Mouse (Mus musculus) MEL (cell line): ENCODE measurements around the gene Egfr. TPM values are rescaled to one million over a fixed set of nuclear protein-coding genes. Genes with fewer than 3 reads are reported as not detected.

Experiments used
- DNase-seq: peaks from one replicate; pipeline ENCODE4 v3.0.0; 2011; ENCODE audit warnings: low read depth, low spot score
- H3K27ac ChIP-seq: 2 replicates; pipeline ENCODE4 v1.5.1; 2012; ENCODE audit warnings: low read depth, mild to moderate bottlenecking, control low read depth, low read length, moderate library complexity; ENCODE audit not compliant: control insufficient read depth
- H3K27me3 ChIP-seq, 2 experiments: fragments of 150-350 bp in 1 of 2; sonication (generic) in 1 of 2; 2 replicates each; pipeline ENCODE4 v1.6.1; 2012; ENCODE audit warnings: low read length in 2 of 2, mild to moderate bottlenecking in 2 of 2, improper control_type of control experiment in 1 of 2, moderate library complexity in 1 of 2; ENCODE audit not compliant: insufficient read depth in 2 of 2, control insufficient read depth in 1 of 2
- H3K36me3 ChIP-seq, 2 experiments: 2 replicates each; pipeline ENCODE4 v1.6.1; 2012 to 2014; ENCODE audit warnings: low read length in 2 of 2, improper control_type of control experiment in 1 of 2, inconsistent platforms in 1 of 2, mild to moderate bottlenecking in 1 of 2; ENCODE audit not compliant: insufficient read depth in 2 of 2, control insufficient read depth in 1 of 2
- H3K4me1 ChIP-seq, 2 experiments: fragments of 150-350 bp in 1 of 2; sonication (generic) in 1 of 2; 2 replicates each; pipeline ENCODE4 v1.6.1; 2012; ENCODE audit warnings: low read length in 2 of 2, improper control_type of control experiment in 1 of 2, mild to moderate bottlenecking in 1 of 2; ENCODE audit not compliant: insufficient read depth in 2 of 2, control insufficient read depth in 1 of 2
- H3K4me3 ChIP-seq, 2 experiments: fragments of 150-350 bp in 1 of 2; sonication (generic) in 1 of 2; 2 replicates each; pipeline ENCODE4 v1.5.1; 2012; ENCODE audit warnings: low read depth in 2 of 2, low read length in 2 of 2, mild to moderate bottlenecking in 2 of 2, moderate library complexity in 2 of 2, control low read depth in 1 of 2, improper control_type of control experiment in 1 of 2; ENCODE audit not compliant: control insufficient read depth in 1 of 2, insufficient read depth in 1 of 2
- H3K79me2 ChIP-seq: 2 replicates; pipeline ENCODE4 v1.6.1; 2012; ENCODE audit warnings: mild to moderate bottlenecking, low read length, moderate library complexity; ENCODE audit not compliant: control insufficient read depth, poor library complexity, insufficient read depth
- H3K9ac ChIP-seq: 2 replicates; pipeline ENCODE4 v1.6.1; 2012; ENCODE audit warnings: low read depth, mild to moderate bottlenecking, control low read depth, low read length, moderate library complexity; ENCODE audit not compliant: control insufficient read depth, poor library complexity, severe bottlenecking
- H3K9me3 ChIP-seq: fragments of 150-350 bp; sonication (generic); replicated peaks from 2 replicates; pipeline ENCODE4 v1.6.1; 2012; ENCODE audit warnings: mild to moderate bottlenecking, low read length, improper control_type of control experiment, moderate library complexity; ENCODE audit not compliant: insufficient read depth
- CHD1 ChIP-seq: IDR thresholded peaks from 2 replicates; pipeline ENCODE4 v1.6.1; 2012; ENCODE audit warnings: low read depth, mild to moderate bottlenecking, inconsistent platforms, low read length, improper control_type of control experiment
- CHD2 ChIP-seq: IDR thresholded peaks from 2 replicates; pipeline ENCODE4 v1.6.1; 2011; ENCODE audit warnings: low read length, improper control_type of control experiment
- CTCF ChIP-seq, 3 experiments: IDR thresholded peaks in 2 of 3; conservative IDR thresholded peaks in 1 of 3; 2 replicates each; pipeline ENCODE4 v1.5.1; 2011 to 2012; ENCODE audit warnings: low read length in 3 of 3, low read depth in 2 of 3, mild to moderate bottlenecking in 2 of 3, improper control_type of control experiment in 1 of 3, inconsistent platforms in 1 of 3, mixed read lengths in 1 of 3, moderate library complexity in 1 of 3; ENCODE audit not compliant: control insufficient read depth in 1 of 3, insufficient read depth in 1 of 3, poor library complexity in 1 of 3, severe bottlenecking in 1 of 3
- E2F4 ChIP-seq: IDR thresholded peaks from 2 replicates; pipeline ENCODE4 v1.6.1; 2011; ENCODE audit warnings: low read depth, low read length, improper control_type of control experiment, borderline replicate concordance
- ELF1 ChIP-seq: IDR thresholded peaks from 2 replicates; pipeline ENCODE4 v1.6.1; 2014; ENCODE audit warnings: low read depth, mild to moderate bottlenecking, inconsistent platforms, low read length, improper control_type of control experiment, moderate library complexity
- EP300 ChIP-seq, 2 experiments: IDR thresholded peaks; 2 replicates each; pipeline ENCODE4 v1.6.1; 2011; ENCODE audit warnings: improper control_type of control experiment in 2 of 2, low read length in 2 of 2, low read depth in 1 of 2, mild to moderate bottlenecking in 1 of 2
- ETS1 ChIP-seq: IDR thresholded peaks from 2 replicates; pipeline ENCODE4 v1.6.1; 2012; ENCODE audit warnings: low read depth, mild to moderate bottlenecking, inconsistent platforms, low read length, improper control_type of control experiment, moderate library complexity
- GABPA ChIP-seq: IDR thresholded peaks from 2 replicates; pipeline ENCODE4 v1.6.1; 2012; ENCODE audit warnings: low read depth, mild to moderate bottlenecking, inconsistent platforms, low read length, improper control_type of control experiment, moderate library complexity
- GATA1 ChIP-seq: IDR thresholded peaks from 2 replicates; pipeline ENCODE4 v1.6.1; 2011; ENCODE audit warnings: low read depth, low read length, improper control_type of control experiment
- HCFC1 ChIP-seq: IDR thresholded peaks from 2 replicates; pipeline ENCODE4 v1.6.1; 2012; ENCODE audit warnings: low read depth, mild to moderate bottlenecking, inconsistent platforms, low read length, improper control_type of control experiment, moderate library complexity
- JUND ChIP-seq: IDR thresholded peaks from 2 replicates; pipeline ENCODE4 v1.6.1; 2011; ENCODE audit warnings: low read depth, mild to moderate bottlenecking, improper control_type of control experiment, low read length
- MAX ChIP-seq: IDR thresholded peaks from 2 replicates; pipeline ENCODE4 v1.6.1; 2011; ENCODE audit warnings: low read length, improper control_type of control experiment
- MAZ ChIP-seq: IDR thresholded peaks from 2 replicates; pipeline ENCODE4 v1.6.1; 2012; ENCODE audit warnings: low read depth, mild to moderate bottlenecking, inconsistent platforms, low read length, improper control_type of control experiment
- MEF2A ChIP-seq: IDR thresholded peaks from 2 replicates; pipeline ENCODE4 v1.6.1; 2014; ENCODE audit warnings: low read depth, mild to moderate bottlenecking, inconsistent platforms, low read length, improper control_type of control experiment; ENCODE audit not compliant: poor library complexity, insufficient replicate concordance, severe bottlenecking; ENCODE audit errors: extremely low read depth
- MXI1 ChIP-seq: IDR thresholded peaks from 2 replicates; pipeline ENCODE4 v1.6.1; 2011; ENCODE audit warnings: mild to moderate bottlenecking, low read depth, low read length, improper control_type of control experiment
- MYB ChIP-seq: IDR thresholded peaks from 2 replicates; pipeline ENCODE4 v1.6.1; 2011; ENCODE audit warnings: mild to moderate bottlenecking, low read depth, low read length, improper control_type of control experiment
- MYC ChIP-seq: IDR thresholded peaks from 2 replicates; pipeline ENCODE4 v1.6.1; 2011; ENCODE audit warnings: low read depth, mild to moderate bottlenecking, low read length, improper control_type of control experiment, moderate library complexity
- NRF1 ChIP-seq: IDR thresholded peaks from 2 replicates; pipeline ENCODE4 v1.6.1; 2014; ENCODE audit warnings: low read depth, mild to moderate bottlenecking, inconsistent platforms, low read length, improper control_type of control experiment, moderate library complexity; ENCODE audit not compliant: poor library complexity, insufficient read depth, severe bottlenecking
- POLR2AphosphoS2 ChIP-seq: IDR thresholded peaks from 2 replicates; pipeline ENCODE4 v1.6.1; 2011; ENCODE audit warnings: low read length, improper control_type of control experiment
- POLR2AphosphoS5 ChIP-seq: IDR thresholded peaks from 2 replicates; pipeline ENCODE4 v1.6.1; 2012; ENCODE audit warnings: low read depth, borderline replicate concordance, mild to moderate bottlenecking, inconsistent platforms, low read length, moderate library complexity, mixed read lengths
- RAD21 ChIP-seq: IDR thresholded peaks from 2 replicates; pipeline ENCODE4 v1.6.1; 2011; ENCODE audit warnings: mild to moderate bottlenecking, low read depth, low read length, improper control_type of control experiment
- RCOR1 ChIP-seq: IDR thresholded peaks from 2 replicates; pipeline ENCODE4 v1.6.1; 2012; ENCODE audit warnings: low read depth, mild to moderate bottlenecking, inconsistent platforms, low read length, improper control_type of control experiment
- SIN3A ChIP-seq: IDR thresholded peaks from 2 replicates; pipeline ENCODE4 v1.6.1; 2012; ENCODE audit warnings: low read length, improper control_type of control experiment, inconsistent platforms
- TBP ChIP-seq: IDR thresholded peaks from 2 replicates; pipeline ENCODE4 v1.8.0; 2011; ENCODE audit warnings: low read depth, low read length, improper control_type of control experiment
- TCF12 ChIP-seq: IDR thresholded peaks from 2 replicates; pipeline ENCODE4 v1.6.1; 2014; ENCODE audit warnings: low read depth, mild to moderate bottlenecking, inconsistent platforms, low read length, improper control_type of control experiment, moderate library complexity
- UBTF ChIP-seq: IDR thresholded peaks from 2 replicates; pipeline ENCODE4 v1.6.1; 2012; ENCODE audit warnings: low read depth, mild to moderate bottlenecking, inconsistent platforms, low read length, improper control_type of control experiment, moderate library complexity, borderline replicate concordance; ENCODE audit not compliant: insufficient read depth
- USF1 ChIP-seq: IDR thresholded peaks from 2 replicates; pipeline ENCODE4 v1.6.1; 2014; ENCODE audit warnings: low read depth, mild to moderate bottlenecking, inconsistent platforms, low read length, improper control_type of control experiment, moderate library complexity
- ZKSCAN1 ChIP-seq: IDR thresholded peaks from 2 replicates; pipeline ENCODE4 v1.6.1; 2012; ENCODE audit warnings: low read depth, mild to moderate bottlenecking, inconsistent platforms, low read length, improper control_type of control experiment, moderate library complexity
- ZNF384 ChIP-seq: IDR thresholded peaks from 2 replicates; pipeline ENCODE4 v1.6.1; 2012; ENCODE audit warnings: low read depth, mild to moderate bottlenecking, inconsistent platforms, low read length, improper control_type of control experiment
- polyA plus RNA-seq, 2 experiments: library from polyadenylated mRNA; stranded (reverse) in 1 of 2; unstranded in 1 of 2; fragments of >175 nt in 1 of 2; fragments of >200 nt in 1 of 2; gene quantifications; 2 replicates each; pipeline versions ENCODE4 v1.2.1 to v1.2.4; 2012; ENCODE audit warnings: low replicate concordance in 2 of 2, low read depth in 1 of 2; ENCODE audit not compliant: insufficient read length in 2 of 2, insufficient read depth in 1 of 2, missing spikeins in 1 of 2
- total RNA-seq: library from RNA; depleted of rRNA; stranded (reverse); fragments of 300-350 nt; gene quantifications from 2 replicates; pipeline ENCODE4 v1.2.3, GENCODE M21; 2012

Egfr gene
- total and polyA plus RNA-seq, 3 experiments, result not detected

GRCm38 (mm10) chr11:16820138-16820537, 68.1 kb downstream of the Egfr start:
- H3K27ac ChIP-seq, result no peak overlapping the region

GRCm38 (mm10) chr11:16821668-16822254, 69.8 kb downstream of the Egfr start:
- no peak for DNase-seq

More at GRCm38 (mm10) chr11:16820138-16820537, 68.1 kb downstream of the Egfr start:
- H3K4me1 ChIP-seq, result no peaks in the 10 kb centered on the region
- H3K36me3 ChIP-seq, result no peaks in the 10 kb centered on the region
- H3K4me3 ChIP-seq, result no peak overlapping the region
- H3K9ac ChIP-seq, result no peak overlapping the region
- no peaks in the 10 kb centered on the region for H3K79me2 ChIP-seq
- H3K9me3 ChIP-seq, result no peaks in the 10 kb centered on the region
- peaks cover 0 to 6% of the 10 kb centered on the region in 2 experiments; a peak in 2 of 4 replicates for H3K27me3 ChIP-seq
- no peak for DNase-seq
- no peak for TF ChIP-seq TCF12
- no peak for TF ChIP-seq SIN3A
- TF ChIP-seq MAX, result no peak
- TF ChIP-seq MXI1, result no peak
- no peak for TF ChIP-seq EP300 (IDR thresholded peaks at IDR 0.05; ENCODE audit: low read depth in 1 of 2, low read length in 2 of 2)
- no peak for TF ChIP-seq ETS1
- TF ChIP-seq JUND, result no peak
- no peak for TF ChIP-seq POLR2AphosphoS2
- TF ChIP-seq UBTF, result no peak
- no peak for TF ChIP-seq MEF2A
- TF ChIP-seq CHD1, result no peak
- TF ChIP-seq GATA1, result no peak
- no peak for TF ChIP-seq HCFC1
- no peak for TF ChIP-seq USF1
- TF ChIP-seq RCOR1, result no peak
- no peak for TF ChIP-seq MYC
- TF ChIP-seq POLR2AphosphoS5, result no peak
- no peak for TF ChIP-seq ELF1
- TF ChIP-seq, all 39 proteins: peak for 0

More at GRCm38 (mm10) chr11:16821668-16822254, 69.8 kb downstream of the Egfr start:
- no peaks in the 10 kb centered on the region for H3K79me2 ChIP-seq
- H3K4me1 ChIP-seq, result no peaks in the 10 kb centered on the region
- H3K27ac ChIP-seq, result no peak overlapping the region
- peaks cover 0 to 6% of the 10 kb centered on the region in 2 experiments; a peak in 3 of 4 replicates for H3K27me3 ChIP-seq
- TF ChIP-seq UBTF (no peak), USF1 (no peak), ZKSCAN1 (no peak), E2F4 (no peak), CHD2 (no peak), CTCF (IDR thresholded peaks at IDR 0.05 in 2 of 3, conservative IDR thresholded peaks at IDR 0.05 in 1 of 3; ENCODE audit: control insufficient read depth in 1 of 3, insufficient read depth in 1 of 3, low read depth in 2 of 3, low read length in 3 of 3, poor library complexity in 1 of 3, severe bottlenecking in 1 of 3) (no peak), GATA1 (no peak), MAZ (no peak), ZNF384 (no peak), MAX (no peak), RAD21 (no peak), MYB (no peak), GABPA (no peak), CHD1 (no peak), TBP (no peak), NRF1 (no peak), MEF2A (no peak)
- no peak overlapping the region for H3K9ac ChIP-seq
- no peaks in the 10 kb centered on the region for H3K9me3 ChIP-seq
- no peaks in the 10 kb centered on the region for H3K36me3 ChIP-seq
- no peak overlapping the region for H3K4me3 ChIP-seq
